Mouse (Mus musculus): Measurements from ENCODE around the gene Gm48551. TPM values are rescaled to one million over a fixed set of nuclear protein-coding genes. Genes with fewer than 3 reads are reported as not detected.
A peak's percentile ranks its signal among the peaks of the same experiment; 100 is the strongest.

Gm48551 gene
- total RNA-seq, 2 experiments from 2014 or later = 0.83 TPM; not detected in 1

DNA sequence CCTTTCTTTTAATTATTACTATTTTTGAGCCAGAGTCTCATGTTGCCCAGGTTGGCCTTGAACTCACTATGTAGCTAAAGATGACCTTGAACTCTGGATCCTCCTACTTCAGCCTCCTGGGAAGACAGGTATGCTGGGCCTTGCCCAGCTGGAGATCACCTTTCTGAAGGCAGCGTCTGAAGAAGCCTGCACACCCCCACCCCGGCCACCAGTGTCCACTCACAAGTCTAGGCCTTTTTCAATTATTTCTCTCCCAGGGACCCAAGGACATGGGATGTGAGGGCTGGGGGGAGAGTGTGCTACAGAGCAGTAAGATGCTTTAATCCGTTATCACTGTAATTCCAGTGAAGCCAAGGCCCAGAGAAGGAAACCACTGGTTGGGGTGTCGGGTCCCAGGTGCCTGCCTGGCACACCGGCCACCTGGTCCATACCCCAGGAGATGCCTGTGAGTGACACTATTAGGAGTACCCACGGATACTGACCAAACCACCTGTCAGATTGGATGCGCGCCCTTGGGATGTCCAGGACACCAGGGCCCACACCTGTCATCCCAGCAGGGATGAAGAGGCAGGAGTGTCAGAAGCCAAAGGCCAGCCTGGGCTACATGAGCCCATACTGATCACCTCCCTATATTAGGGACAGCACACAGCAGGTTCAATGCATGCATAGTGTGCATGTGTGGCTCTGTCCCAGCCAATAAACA is 43.7 kb downstream of the Gm48551 start:
- no peak for ATAC-seq (ENCODE audit: poor library complexity, severe bottlenecking)

DNA sequence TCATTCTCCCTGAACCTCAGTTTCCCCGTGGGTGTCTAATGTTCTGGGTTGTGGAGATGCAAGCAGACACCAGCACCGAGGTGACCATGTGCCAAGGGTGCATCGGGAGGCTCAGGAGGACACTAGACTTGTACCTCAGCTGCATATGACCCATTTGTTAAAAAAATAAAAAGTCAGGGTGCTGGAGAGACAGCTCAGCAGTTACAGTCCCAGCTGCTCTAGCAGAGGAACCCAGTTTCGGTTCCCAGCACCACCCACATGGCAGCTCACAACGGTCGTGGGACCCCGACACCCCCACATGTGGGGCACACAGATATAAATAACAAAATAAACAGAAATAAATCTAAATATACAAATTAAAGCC is 44.2 kb downstream of the Gm48551 start:
- ATAC-seq (ENCODE audit: poor library complexity, severe bottlenecking) = no peak

DNA sequence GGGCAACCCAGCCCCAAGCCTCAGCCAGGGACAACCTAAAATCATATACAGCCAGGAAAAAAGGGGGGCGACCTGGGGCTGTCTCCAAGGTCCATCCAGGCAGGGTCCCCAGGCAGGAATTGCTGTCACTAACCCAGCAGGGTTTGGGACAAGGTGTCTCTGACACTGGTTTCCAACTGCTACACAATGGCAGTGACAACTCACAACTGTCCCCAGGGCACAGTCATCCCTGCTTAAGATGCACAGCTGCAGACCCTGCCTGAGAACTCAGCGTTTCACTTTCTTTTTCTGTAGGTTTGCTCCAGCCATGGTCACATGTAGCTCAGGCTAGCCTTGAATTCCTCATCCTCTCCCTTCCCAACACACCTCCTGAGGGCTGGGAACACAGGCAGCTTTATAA is 44.8 kb downstream of the Gm48551 start:
- ATAC-seq (ENCODE audit: poor library complexity, severe bottlenecking) = no peak

DNA sequence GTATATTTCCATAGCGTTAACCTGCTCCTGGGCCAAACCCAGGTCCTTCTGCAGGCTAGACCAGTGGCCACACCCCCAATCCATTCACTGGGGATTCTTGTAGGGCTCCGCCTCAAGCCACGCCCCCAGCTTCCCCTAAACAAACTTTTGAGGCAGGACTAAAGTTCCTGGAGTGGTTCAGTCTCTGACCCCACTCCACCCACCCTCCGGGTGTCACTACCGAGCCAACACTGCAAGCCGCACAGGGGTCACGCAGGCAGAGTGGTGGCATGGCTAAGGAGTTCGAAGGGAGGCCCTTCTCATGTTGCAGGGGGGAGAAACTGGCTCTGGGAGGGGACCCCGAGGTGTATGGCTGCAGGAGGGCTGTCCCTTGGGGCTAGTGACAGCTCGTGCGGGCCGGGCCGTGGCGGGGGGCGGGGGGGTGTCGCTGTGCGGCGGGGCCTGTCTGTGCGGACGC is 45.4 kb downstream of the Gm48551 start:
- peak; percentile 25 for ATAC-seq (ENCODE audit: poor library complexity, severe bottlenecking)

DNA sequence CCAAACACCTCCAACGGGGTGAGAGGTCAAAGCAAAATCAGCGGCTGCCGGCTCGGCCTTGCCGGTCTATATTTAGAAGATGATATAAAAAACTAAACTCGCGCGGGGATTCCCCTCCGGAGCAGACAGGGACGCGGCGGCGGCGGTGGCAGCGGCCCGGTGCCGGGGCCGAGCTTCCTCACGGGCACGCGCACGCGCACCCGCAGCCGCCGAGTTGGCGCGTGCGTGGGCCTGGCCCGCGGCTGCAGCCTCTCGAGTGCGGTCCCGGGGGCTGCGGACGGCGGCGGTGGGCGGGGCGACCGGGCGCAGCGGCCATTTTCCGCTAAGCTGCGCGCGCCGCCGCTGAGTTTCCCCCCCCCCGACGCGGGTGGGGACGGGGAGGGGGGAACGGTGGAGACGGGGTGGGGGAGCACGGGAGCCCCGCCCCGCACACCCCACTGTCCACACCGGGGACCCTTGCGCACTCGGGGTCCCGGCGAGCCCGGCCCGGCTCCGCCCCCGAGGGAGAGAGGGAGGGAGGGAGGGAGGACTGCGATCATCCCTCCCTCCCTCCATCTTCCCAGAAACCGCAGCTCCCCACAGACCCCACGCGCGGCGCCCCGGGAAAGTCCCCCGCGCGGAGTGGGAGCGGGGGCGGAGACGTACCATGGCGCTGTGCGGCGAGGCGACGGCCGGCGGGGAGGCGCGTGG is 46.0 kb downstream of the Gm48551 start:
- ATAC-seq (ENCODE audit: poor library complexity, severe bottlenecking) = peak; percentile 4; the same call in 1 of the 2 replicates

DNA sequence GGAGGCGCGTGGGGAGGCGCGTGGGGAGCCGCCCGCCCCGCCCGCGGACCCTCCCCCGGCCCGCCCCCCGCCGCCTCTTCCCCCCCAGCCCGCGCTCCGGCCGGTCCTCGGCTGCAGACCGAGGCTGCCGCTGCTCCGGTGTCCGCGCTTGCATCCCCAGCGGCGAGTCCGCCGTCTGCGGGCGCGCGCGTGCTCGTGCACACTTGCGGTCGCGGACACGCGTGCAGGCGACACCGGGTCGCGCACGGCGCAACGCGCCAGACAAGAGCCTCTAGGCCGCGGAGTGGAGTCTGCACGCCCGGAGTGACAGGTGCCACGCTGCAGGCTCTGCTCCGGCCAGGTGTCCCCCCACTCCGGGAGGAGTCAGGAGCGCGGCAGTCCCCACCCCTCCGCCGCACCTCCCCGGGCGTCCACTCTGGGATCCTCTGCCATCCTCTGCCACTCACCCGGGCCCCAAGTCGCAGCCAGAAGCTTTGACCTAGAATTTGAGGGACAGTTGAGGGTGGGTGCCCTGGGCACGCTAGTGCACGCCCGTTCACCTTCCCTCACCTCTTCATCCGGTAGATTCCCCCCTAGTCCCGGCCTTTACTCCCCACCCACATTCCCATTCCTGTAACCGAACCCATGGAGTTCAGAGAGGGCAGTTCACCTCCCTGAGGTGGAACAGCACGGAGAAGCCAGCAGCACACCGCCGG is 46.7 kb downstream of the Gm48551 start:
- no peak for ATAC-seq (ENCODE audit: poor library complexity, severe bottlenecking)

DNA sequence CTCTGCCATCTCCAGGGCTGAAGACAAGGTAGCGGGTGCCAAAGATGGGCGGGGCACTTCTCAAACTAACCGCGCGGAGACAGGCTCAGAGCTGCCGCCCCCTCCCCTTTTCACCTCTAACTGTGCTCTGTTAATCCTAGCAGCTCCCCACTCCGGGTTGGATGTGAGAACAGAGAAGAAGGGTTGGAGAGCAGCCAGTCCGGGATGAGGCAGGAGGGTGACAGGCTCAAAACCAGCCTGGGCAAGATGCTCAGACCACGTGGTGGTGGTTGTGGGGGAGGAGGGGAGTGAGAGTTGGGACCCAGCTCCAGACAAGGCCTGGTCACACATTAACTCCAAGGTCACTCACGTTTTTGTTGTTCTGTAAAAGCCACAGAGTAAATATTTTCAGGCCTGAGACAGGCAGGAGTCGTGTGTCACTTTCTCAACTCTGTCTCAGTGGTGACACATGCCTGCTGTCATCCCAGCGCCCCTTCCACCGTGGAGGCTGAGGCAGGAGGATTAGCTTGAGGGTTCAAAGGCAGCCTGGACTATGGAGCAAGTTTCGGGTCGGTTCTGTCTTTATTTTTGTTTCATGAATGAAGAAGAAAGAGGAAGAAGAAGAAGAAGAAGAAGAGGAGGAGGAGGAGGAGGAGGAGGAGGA is 47.4 kb downstream of the Gm48551 start:
- no peak for ATAC-seq (ENCODE audit: poor library complexity, severe bottlenecking)

DNA sequence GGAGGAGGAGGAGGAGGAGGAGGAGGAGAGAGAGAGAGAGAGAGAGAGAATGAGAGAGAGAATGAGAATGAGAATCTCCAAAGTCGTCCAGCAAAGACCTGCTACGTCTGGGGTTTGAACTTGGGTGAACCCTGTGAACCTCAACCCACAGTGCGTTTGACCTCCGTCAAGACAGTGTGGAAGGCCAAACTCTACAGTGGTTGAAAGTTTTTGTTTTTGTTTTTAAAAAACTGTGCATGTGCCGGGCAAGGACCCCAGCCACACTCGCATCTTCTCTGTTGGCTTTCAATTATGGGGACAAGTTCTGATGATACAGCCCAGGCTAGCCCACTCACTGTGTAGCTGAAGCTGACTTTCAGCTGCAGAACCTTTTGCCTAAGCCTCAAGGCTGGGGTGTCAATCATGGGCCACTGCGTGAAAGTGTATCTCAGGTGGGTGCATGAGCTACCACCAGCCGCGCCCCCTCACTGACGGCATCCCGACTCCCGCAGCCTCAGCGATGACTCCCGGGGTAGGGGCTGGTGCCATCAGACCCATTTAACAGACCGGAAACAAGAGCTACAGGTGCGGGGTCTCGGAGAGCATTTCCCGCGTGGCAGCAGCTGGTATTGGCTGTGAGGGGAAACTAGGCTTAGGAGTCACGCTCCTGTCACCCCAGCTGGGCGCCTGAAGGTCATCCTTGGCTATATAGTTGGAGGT is 48.1 kb downstream of the Gm48551 start:
- ATAC-seq (ENCODE audit: poor library complexity, severe bottlenecking) = peak; percentile 1

DNA sequence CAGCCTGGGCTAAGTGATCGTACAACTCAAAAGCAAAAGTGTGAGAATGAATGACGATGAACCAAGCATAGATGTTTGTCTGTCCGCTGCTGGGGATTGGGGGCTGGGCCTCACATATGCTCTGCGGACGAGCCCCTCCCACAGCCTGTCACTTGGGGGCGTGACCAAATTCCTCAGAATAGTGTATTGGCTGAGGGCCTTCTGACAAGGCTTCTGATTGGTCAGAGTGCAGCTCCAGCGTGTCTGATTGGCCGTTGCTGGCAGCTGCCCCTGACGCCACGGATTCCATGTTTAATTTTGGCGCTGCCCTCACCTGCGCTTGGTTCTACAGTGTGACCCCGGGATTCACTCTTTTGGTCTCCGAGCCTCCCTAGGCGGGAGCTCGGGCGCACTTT is 48.6 kb downstream of the Gm48551 start:
- peak; percentile 75 for ATAC-seq (ENCODE audit: poor library complexity, severe bottlenecking)

DNA sequence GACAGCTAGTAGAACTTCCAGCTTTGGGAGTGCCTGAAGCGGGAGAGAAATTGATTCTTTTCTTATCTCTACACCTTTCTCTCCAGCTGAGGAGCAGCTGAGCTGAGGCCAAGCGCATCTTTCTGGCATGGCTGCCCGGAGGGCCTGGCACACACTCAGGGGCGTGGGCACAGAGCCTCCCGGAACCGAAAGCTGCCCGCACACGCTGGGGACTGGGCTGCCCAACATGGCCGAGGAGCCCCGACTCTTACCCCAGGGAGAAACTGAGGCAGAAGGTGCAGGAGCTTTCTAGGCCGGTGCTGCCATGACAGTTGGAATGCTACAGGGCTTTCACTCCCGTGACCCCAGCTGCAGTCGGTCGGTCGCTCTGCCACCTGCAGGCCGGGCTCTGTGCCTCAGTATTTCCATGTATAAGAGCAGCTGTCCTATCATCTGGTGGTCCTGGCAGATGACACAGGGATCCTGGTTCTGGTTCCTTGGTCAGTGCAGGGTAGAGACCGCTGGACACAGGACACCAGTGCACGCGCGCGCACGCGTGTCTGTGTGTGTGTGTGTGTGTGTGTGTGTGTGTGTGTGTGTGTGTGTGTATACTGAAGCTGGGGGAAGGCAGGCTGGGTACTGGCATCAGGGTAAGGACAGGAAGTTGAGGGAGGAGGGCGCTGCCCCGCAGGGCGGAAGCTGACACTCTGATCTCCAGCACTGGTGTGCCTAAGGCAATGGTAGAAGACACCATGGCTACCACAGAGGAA is 49.4 kb downstream of the Gm48551 start:
- peak; percentile 53 for ATAC-seq (ENCODE audit: poor library complexity, severe bottlenecking)

DNA sequence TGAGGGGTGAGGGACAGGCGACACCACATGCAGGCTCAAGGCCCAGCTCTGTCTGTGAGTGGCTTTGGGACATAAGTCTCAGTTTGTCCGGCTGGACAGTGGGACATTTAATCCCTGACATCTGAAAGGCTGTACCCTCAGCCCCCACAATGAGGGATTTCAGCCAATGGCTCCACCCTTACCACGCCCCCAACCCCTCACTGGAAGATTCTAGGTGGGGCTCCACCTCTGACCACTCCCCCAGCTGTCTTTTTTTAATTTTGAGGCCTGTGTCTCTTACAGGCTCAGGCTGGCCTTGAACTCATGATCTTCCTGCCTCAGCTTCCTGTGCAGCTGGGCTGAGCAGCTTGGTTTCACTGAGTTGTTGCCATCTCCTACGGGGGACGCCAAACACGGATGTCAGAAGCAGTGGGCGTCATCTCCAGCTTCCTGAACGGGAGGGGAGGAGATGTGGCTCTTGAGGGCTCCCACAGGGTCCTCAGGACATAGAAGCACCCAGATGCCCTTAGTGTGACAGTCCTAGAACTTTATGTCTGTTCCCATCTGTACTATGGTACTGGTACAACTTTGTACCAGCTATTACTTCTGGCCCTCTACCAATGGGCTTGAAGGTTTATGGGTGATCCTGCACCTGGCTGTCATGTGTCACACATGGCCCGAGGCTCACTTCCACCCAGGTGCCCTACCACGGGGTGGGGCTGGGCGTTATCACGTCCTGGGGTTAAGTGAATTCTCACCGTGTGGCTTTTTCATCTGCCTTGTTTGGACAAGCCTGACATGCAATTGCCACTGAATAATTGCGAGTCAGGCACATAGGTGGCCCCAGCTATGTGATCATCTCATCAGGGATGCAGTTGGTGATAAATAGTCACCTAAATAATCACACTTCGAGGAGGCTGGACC is 50.3 kb downstream of the Gm48551 start:
- ATAC-seq (ENCODE audit: poor library complexity, severe bottlenecking) = no peak

DNA sequence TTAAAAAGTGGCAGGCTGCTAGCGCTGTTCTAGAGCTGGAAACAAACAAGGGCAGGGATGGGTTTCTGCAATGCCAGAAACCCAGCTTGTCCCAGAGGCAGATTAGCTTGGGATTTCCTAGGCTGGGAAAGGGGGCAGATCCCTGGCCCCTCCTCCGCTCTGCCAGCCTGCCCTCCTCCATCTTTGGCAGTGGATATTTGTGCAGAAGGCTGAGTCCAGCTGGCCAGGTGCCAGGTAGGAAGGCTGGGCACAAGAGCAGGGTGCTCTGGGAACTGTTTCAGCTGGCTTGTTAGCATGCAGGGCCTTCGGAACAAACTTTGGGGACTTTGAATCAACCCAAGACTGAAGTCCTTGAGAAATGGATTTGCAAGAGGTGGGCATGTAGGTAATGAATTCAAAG is 51.2 kb downstream of the Gm48551 start:
- ATAC-seq (ENCODE audit: poor library complexity, severe bottlenecking) = no peak

DNA sequence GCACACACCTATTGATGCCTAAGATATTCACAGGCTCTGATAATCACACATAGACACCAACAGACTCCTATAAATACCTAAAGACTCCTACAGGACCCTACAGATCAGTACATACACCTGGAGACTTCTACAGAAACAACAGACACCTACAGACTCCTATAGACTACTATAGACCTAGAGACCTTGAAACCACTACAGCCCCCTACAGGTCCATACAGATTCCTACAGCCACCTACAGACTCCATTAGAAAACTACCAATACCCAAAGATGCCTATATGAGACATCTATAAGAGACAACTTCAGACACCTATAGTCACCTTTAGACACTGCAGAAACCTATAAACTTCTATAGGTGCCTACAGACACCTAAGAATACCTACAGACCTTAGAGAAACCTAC is 56.8 kb downstream of the Gm48551 start:
- ATAC-seq (ENCODE audit: poor library complexity, severe bottlenecking) = peak; percentile 83

Other genes starting within 250 kb of the Gm48551 start
Only the 30 nearest of the 35 such genes appear.
- 10.1 and 13.7 TPM in 2 replicates for gene Pias4, start 216.5 kb upstream of the Gm48551 start, total RNA-seq (2015)
- gene Pias4, start 216.5 kb upstream of the Gm48551 start, total RNA-seq (2017) = 12.9 and 13.3 TPM in 2 replicates
- 394 and 408 TPM in 2 replicates for gene Eef2, start 207.8 kb upstream of the Gm48551 start, total RNA-seq (2015)
- 983 and 1,066 TPM in 2 replicates for gene Eef2, start 207.8 kb upstream of the Gm48551 start, total RNA-seq (2017)
- gene Dapk3, start 201.5 kb upstream of the Gm48551 start, total RNA-seq (2015) = 9.8 and 12.7 TPM in 2 replicates
- gene Dapk3, start 201.5 kb upstream of the Gm48551 start, total RNA-seq (2017) = 27.5 and 36.6 TPM in 2 replicates
- gene 4930442H23Rik, start 200.6 kb upstream of the Gm48551 start, total RNA-seq (2015) = not detected in 2 replicates
- not detected in 2 replicates for gene 4930442H23Rik, start 200.6 kb upstream of the Gm48551 start, total RNA-seq (2017)
- gene Nmrk2, start 182.4 kb upstream of the Gm48551 start, total RNA-seq (2015) = not detected in 2 replicates
- not detected in 2 replicates for gene Nmrk2, start 182.4 kb upstream of the Gm48551 start, total RNA-seq (2017)
- gene Atcay, start 153.6 kb upstream of the Gm48551 start, total RNA-seq (2015) = not detected in 2 replicates
- gene Atcay, start 153.6 kb upstream of the Gm48551 start, total RNA-seq (2017) = not detected in 2 replicates
- gene Zfr2, start 151.3 kb upstream of the Gm48551 start, total RNA-seq (2015) = not detected in 2 replicates
- gene Zfr2, start 151.3 kb upstream of the Gm48551 start, total RNA-seq (2017) = 0.16 and 0.26 TPM in 2 replicates
- 5.4 and 5.9 TPM in 2 replicates for gene Matk, start 131.5 kb upstream of the Gm48551 start, total RNA-seq (2015)
- gene Matk, start 131.5 kb upstream of the Gm48551 start, total RNA-seq (2017) = 7.5 and 8.1 TPM in 2 replicates
- gene Mrpl54, start 117.5 kb upstream of the Gm48551 start, total RNA-seq (2015) = 52.1 and 67.0 TPM in 2 replicates
- gene Mrpl54, start 117.5 kb upstream of the Gm48551 start, total RNA-seq (2017) = 97.4 and 154 TPM in 2 replicates
- gene Apba3, start 117.5 kb upstream of the Gm48551 start, total RNA-seq (2015) = 16.4 and 20.2 TPM in 2 replicates
- gene Apba3, start 117.5 kb upstream of the Gm48551 start, total RNA-seq (2017) = 11.5 and 15.0 TPM in 2 replicates
- 3.4 and 3.7 TPM in 2 replicates for gene Tjp3, start 92.9 kb upstream of the Gm48551 start, total RNA-seq (2015)
- gene Tjp3, start 92.9 kb upstream of the Gm48551 start, total RNA-seq (2017) = 5.0 and 6.5 TPM in 2 replicates
- 28.0 and 31.7 TPM in 2 replicates for gene Pip5k1c, start 91.5 kb upstream of the Gm48551 start, total RNA-seq (2015)
- 40.4 and 46.1 TPM in 2 replicates for gene Pip5k1c, start 91.5 kb upstream of the Gm48551 start, total RNA-seq (2017)
- 4.5 and 7.4 TPM in 2 replicates for gene Cactin, start 63.4 kb upstream of the Gm48551 start, total RNA-seq (2015)
- 16.2 and 20.6 TPM in 2 replicates for gene Cactin, start 63.4 kb upstream of the Gm48551 start, total RNA-seq (2017)
- 0.34 and 0.85 TPM in 2 replicates for gene Tbxa2r, start 55.7 kb upstream of the Gm48551 start, total RNA-seq (2015)
- 0.07 and 0.28 TPM in 2 replicates for gene Tbxa2r, start 55.7 kb upstream of the Gm48551 start, total RNA-seq (2017)
- gene Gipc3, start 41.2 kb upstream of the Gm48551 start, total RNA-seq (2015) = not detected in 2 replicates
- gene Gipc3, start 41.2 kb upstream of the Gm48551 start, total RNA-seq (2017) = not detected in 2 replicates
- gene Hmg20b, start 34.0 kb upstream of the Gm48551 start, total RNA-seq (2015) = 27.4 and 33.0 TPM in 2 replicates
- 18.1 and 24.5 TPM in 2 replicates for gene Hmg20b, start 34.0 kb upstream of the Gm48551 start, total RNA-seq (2017)
- gene Mfsd12, start 27.0 kb upstream of the Gm48551 start, total RNA-seq (2015) = 4.1 and 4.6 TPM in 2 replicates
- gene Mfsd12, start 27.0 kb upstream of the Gm48551 start, total RNA-seq (2017) = 7.4 TPM in 2 replicates
- gene 4930404N11Rik, start 18.6 kb upstream of the Gm48551 start, total RNA-seq (2015) = 0.49 and 1.3 TPM in 2 replicates
- gene 4930404N11Rik, start 18.6 kb upstream of the Gm48551 start, total RNA-seq (2017) = 0.37 and 0.49 TPM in 2 replicates
- 22.7 and 23.8 TPM in 2 replicates for gene Fzr1, start 6.0 kb upstream of the Gm48551 start, total RNA-seq (2015)
- 20.9 and 24.0 TPM in 2 replicates for gene Fzr1, start 6.0 kb upstream of the Gm48551 start, total RNA-seq (2017)
- 5.4 and 5.7 TPM in 2 replicates for gene Dohh, start within 50 bp of the Gm48551 start, total RNA-seq (2015)
- gene Dohh, start within 50 bp of the Gm48551 start, total RNA-seq (2017) = 21.9 and 42.4 TPM in 2 replicates
- gene Gm48552, start 4.5 kb downstream of the Gm48551 start, total RNA-seq (2015) = not detected in 2 replicates
- gene Gm48552, start 4.5 kb downstream of the Gm48551 start, total RNA-seq (2017) = 0.26 and 1.4 TPM in 2 replicates
- gene Smim24, start 8.6 kb downstream of the Gm48551 start, total RNA-seq (2015) = 30.6 and 34.0 TPM in 2 replicates
- 6.5 and 11.5 TPM in 2 replicates for gene Smim24, start 8.6 kb downstream of the Gm48551 start, total RNA-seq (2017)
- 51.4 and 54.5 TPM in 2 replicates for gene Nfic, start 71.2 kb downstream of the Gm48551 start, total RNA-seq (2015)
- gene Nfic, start 71.2 kb downstream of the Gm48551 start, total RNA-seq (2017) = 6.2 and 8.6 TPM in 2 replicates
- not detected in 2 replicates for gene Celf5, start 98.2 kb downstream of the Gm48551 start, total RNA-seq (2015)
- gene Celf5, start 98.2 kb downstream of the Gm48551 start, total RNA-seq (2017) = 0.24 TPM in 1 of 2 replicates, not detected in the other
- gene Ncln, start 111.9 kb downstream of the Gm48551 start, total RNA-seq (2015) = 55.8 and 62.8 TPM in 2 replicates
- gene Ncln, start 111.9 kb downstream of the Gm48551 start, total RNA-seq (2017) = 72.4 and 76.3 TPM in 2 replicates
- 22.8 and 23.9 TPM in 2 replicates for gene S1pr4, start 115.7 kb downstream of the Gm48551 start, total RNA-seq (2015)
- gene S1pr4, start 115.7 kb downstream of the Gm48551 start, total RNA-seq (2017) = 28.1 and 29.3 TPM in 2 replicates
- gene Gna15, start 139.8 kb downstream of the Gm48551 start, total RNA-seq (2015) = 34.3 and 35.9 TPM in 2 replicates
- 31.5 and 42.4 TPM in 2 replicates for gene Gna15, start 139.8 kb downstream of the Gm48551 start, total RNA-seq (2017)
- gene Gna11, start 160.7 kb downstream of the Gm48551 start, total RNA-seq (2015) = 4.9 and 7.8 TPM in 2 replicates
- 7.1 and 8.1 TPM in 2 replicates for gene Gna11, start 160.7 kb downstream of the Gm48551 start, total RNA-seq (2017)
- gene Aes, start 175.0 kb downstream of the Gm48551 start, total RNA-seq (2015) = 345 and 384 TPM in 2 replicates
- 238 and 282 TPM in 2 replicates for gene Aes, start 175.0 kb downstream of the Gm48551 start, total RNA-seq (2017)
- gene Tle2, start 190.1 kb downstream of the Gm48551 start, total RNA-seq (2015) = 1.1 and 3.3 TPM in 2 replicates
- 0.51 and 1.8 TPM in 2 replicates for gene Tle2, start 190.1 kb downstream of the Gm48551 start, total RNA-seq (2017)

All from megakaryocyte, adult 5-6 weeks (primary cell).